Mouse (Mus musculus): ENCODE data around the gene Ephb1. TPM values are rescaled to one million over a fixed set of nuclear protein-coding genes. Genes with fewer than 3 reads are reported as not detected.

Ephb1 gene
- polyA plus RNA-seq, 1 experiment from 2014 or later = 38.8 TPM

DNA sequence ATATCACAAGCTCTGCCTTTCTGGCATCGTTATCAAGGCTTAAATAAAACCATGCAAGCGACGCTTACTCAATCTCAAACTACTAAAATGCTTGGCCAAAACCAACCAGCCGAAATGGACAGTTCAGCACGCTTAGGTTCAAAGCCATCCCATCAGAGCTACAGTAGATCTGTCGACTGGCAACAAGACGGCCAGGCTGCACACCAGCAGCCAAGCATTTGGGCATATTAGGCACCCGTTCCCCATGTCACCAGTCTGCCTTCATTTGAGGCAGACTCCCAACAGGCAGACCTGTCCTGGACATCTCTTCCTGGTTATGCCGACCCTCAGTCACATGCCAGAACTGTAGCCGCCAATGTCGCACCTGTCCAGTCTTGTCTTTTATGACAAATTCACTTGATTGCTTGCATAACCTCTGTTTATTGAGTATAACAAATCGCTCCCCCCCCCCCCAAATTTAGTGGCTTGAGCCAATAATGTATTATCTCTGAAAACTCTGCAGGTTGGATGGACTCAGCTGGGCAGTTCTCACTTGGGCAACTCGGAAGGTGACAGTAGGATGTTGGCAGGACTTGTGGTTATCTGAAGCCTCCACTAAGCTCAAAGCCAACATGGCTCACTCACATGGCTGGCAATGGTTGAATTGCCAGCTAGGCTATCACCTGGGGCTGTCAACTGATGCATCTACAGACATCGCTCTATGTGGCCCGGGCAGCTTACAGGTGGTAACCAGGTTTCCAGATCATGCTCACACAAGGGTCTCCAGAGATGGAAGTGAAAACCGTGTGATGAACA is 24.0 kb downstream of the Ephb1 start:
- H3K4me1 ChIP-seq = 0 out of 2 replicates have a peak, but pooled peaks cover 5% of the 10 kb centered on the region
- whole genome bisulfite sequencing = 90% methylated on average over 16 of the region's 16 CpGs
- no peak for ATAC-seq (ENCODE audit: low FRiP score)

DNA sequence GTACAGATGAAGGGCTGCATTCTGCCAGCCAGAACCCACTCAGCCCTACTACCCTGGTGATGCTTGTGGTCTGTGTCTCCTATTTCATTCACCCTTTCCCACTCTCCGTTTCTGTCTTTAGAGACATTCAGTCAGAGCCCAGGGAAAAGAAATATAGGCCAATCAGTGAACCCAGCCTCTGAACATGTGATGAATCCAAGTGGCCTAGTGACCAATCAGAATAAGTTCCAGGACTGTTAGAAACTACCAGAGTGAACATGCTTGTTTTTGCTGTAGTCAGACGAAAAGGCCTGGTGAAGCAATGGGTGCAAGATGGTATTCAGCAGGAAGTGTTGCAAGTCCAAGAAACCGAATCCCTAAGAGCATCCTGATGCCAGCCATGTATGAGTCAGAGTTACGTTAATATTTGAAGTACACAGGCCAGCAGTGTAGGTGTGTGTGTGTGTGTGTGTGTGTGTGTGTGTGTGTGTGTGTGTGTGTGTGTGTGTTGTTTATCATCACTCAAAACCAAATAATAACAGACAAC is 26.8 kb downstream of the Ephb1 start:
- WGBS = 92% methylated on average over 4 of the region's 4 CpGs
- 0 out of 2 replicates have a peak, but pooled peaks cover 5% of the 10 kb centered on the region for H3K4me1 ChIP-seq
- ATAC-seq (ENCODE audit: low FRiP score) = no peak
- no peak overlapping the region for H3K4me3 ChIP-seq (replicated peaks)
- no peak overlapping the region for H3K9ac ChIP-seq (replicated peaks)
- no peak overlapping the region for H3K4me2 ChIP-seq
- no peaks in the 10 kb centered on the region for H3K9me3 ChIP-seq (replicated peaks)
- no peaks in the 10 kb centered on the region for H3K36me3 ChIP-seq
- no peak overlapping the region for H3K27ac ChIP-seq (replicated peaks)
- H3K27me3 ChIP-seq (replicated peaks) = no peaks in the 10 kb centered on the region

More for the DNA sequence above, 24.0 kb downstream of the Ephb1 start:
- Histone ChIP-seq H3K27me3 (replicated peaks) (no peaks in the 10 kb centered on the region), H3K9me3 (replicated peaks) (no peaks in the 10 kb centered on the region), H3K9ac (replicated peaks) (no peak overlapping the region), H3K4me2 (no peak overlapping the region), H3K4me3 (replicated peaks) (no peak overlapping the region), H3K27ac (replicated peaks) (no peak overlapping the region), H3K36me3 (no peaks in the 10 kb centered on the region)

DNA sequence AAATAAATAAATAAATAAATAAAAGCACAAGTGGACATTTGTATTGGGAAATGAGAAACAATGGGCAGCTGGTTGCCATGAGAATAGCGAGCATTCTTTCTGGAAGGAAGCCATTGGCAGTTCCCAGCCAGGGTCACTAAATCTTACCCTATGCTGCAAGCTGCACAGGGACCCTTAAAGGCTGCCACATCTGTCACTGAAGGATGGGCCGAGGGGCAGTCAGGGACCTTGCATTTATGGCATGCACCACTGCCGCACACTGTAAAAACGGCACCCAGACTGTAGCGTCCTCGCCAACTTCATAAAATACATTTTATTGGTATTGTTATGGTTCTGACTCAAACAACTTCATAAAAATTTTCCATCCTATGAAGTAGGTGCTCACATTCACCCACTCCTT is 39.1 kb downstream of the Ephb1 start:
- WGBS = 40% methylated on average over 6 of the region's 6 CpGs
- no peak overlapping the region for H3K4me3 ChIP-seq (replicated peaks)
- no peaks in the 10 kb centered on the region for H3K36me3 ChIP-seq
- no peaks in the 10 kb centered on the region for H3K9me3 ChIP-seq (replicated peaks)
- H3K27me3 ChIP-seq (replicated peaks) = no peaks in the 10 kb centered on the region
- no peak for ATAC-seq (ENCODE audit: low FRiP score)
- no peak overlapping the region for H3K9ac ChIP-seq (replicated peaks)
- no peak overlapping the region for H3K27ac ChIP-seq (replicated peaks)
- H3K4me2 ChIP-seq = no peak overlapping the region
- peaks cover 17% of the 10 kb centered on the region for H3K4me1 ChIP-seq

DNA sequence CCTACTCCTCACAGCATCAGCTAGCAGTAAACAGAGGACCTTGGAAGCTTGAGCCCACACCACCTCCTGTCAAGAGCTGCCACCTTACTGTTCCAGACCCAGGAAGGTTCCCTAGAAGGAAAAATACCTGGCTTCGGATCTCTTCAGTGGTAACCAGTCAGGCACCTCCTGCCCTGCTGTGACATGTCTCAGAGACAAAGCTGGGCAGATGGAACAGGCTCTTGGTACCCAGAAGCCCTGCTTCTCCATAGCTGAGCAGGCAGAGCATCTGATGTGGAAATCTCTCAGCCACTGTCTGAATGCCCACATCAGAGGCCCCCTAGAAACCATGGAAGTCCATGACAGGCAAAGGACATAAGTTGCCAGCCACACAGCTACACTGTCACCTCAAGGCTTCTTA is 39.7 kb downstream of the Ephb1 start:
- Histone ChIP-seq H3K9me3 (replicated peaks) (no peaks in the 10 kb centered on the region), H3K27me3 (replicated peaks) (no peaks in the 10 kb centered on the region), H3K4me2 (no peak overlapping the region), H3K36me3 (no peaks in the 10 kb centered on the region), H3K4me1 (peaks cover 22% of the 10 kb centered on the region), H3K4me3 (replicated peaks) (no peak overlapping the region), H3K9ac (replicated peaks) (no peak overlapping the region), H3K27ac (replicated peaks) (no peak overlapping the region)
- ATAC-seq (ENCODE audit: low FRiP score) = no peak
- WGBS = 87% methylated on average over 1 of the region's 1 CpGs

DNA sequence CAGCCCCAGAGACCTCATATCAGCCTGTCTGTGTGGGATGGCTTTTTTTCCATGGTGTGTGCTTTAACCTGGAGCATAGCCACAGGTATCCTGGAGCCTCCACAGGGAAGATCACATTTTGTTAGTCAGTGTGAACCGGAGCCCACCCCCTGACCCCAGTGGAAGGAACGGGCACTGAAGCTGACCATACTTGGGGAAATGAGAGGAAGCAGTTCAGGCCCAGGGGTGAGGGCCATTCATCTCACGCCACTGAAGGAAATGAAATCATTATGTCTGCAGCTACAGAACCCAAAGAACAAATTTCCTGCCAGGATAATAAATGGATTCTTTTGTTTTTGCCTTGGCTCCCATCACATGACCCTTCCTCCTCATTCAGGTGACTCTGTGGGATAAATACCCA is 44.1 kb downstream of the Ephb1 start:
- no peak for ATAC-seq (ENCODE audit: low FRiP score)
- Histone ChIP-seq H3K4me3 (replicated peaks) (no peak overlapping the region), H3K9me3 (replicated peaks) (no peaks in the 10 kb centered on the region), H3K36me3 (no peaks in the 10 kb centered on the region), H3K27me3 (replicated peaks) (no peaks in the 10 kb centered on the region), H3K9ac (replicated peaks) (no peak overlapping the region), H3K27ac (replicated peaks) (no peak overlapping the region), H3K4me2 (no peak overlapping the region), H3K4me1 (peaks cover 43% of the 10 kb centered on the region)
- 29% methylated on average over 3 of the region's 3 CpGs for WGBS

DNA sequence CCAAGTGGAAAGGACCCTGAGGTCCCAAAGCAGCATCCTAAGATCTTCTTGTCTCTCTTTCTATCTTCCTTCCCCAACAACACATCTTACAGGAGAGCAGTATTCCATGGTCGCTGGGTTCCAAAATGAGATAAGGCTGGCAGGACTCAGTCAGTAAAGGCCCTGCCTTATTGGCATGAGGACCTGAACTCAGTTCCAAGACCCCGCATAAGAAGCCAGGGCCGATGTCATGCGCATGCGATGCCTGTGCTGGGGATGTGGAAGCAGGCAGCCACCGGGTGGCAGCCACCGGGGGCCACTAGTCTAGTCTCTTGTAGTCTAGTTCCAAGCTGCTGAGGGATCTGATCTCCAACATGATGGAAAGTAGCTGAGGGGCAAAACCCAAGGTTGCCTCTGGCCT is 45.2 kb downstream of the Ephb1 start:
- Histone ChIP-seq H3K36me3 (no peaks in the 10 kb centered on the region), H3K4me3 (replicated peaks) (no peak overlapping the region), H3K27ac (replicated peaks) (no peak overlapping the region), H3K4me2 (no peak overlapping the region), H3K27me3 (replicated peaks) (no peaks in the 10 kb centered on the region), H3K9ac (replicated peaks) (no peak overlapping the region), H3K9me3 (replicated peaks) (no peaks in the 10 kb centered on the region), H3K4me1 (peaks cover 43% of the 10 kb centered on the region)
- 89% methylated on average over 7 of the region's 7 CpGs for WGBS
- no peak for ATAC-seq (ENCODE audit: low FRiP score)

DNA sequence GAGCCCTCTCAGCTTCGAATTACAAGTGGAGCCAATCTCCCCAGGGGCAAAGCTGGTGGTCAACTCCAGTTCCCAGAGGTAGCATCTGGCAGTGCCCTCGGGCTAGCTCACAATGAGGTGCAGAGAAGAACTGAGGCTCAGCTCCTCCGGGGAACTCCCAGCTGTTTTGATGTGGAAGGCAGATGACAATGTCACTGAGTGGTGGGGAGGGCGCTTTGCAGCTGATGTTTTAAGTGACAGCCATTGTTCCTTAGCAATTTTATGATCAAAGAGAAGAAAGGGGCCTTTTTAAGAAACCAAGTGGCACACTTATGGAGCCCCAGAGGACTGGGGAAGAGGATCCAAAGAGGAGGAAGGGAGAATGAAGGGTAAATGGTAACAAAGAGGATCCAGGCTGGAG is 46.8 kb downstream of the Ephb1 start:
- Histone ChIP-seq H3K27me3 (replicated peaks) (no peaks in the 10 kb centered on the region), H3K9me3 (replicated peaks) (no peaks in the 10 kb centered on the region), H3K36me3 (no peaks in the 10 kb centered on the region), H3K4me2 (no peak overlapping the region), H3K4me1 (peaks cover 50% of the 10 kb centered on the region), H3K4me3 (replicated peaks) (no peak overlapping the region), H3K27ac (replicated peaks) (no peak overlapping the region), H3K9ac (replicated peaks) (no peak overlapping the region)
- WGBS = 15% methylated on average over 4 of the region's 4 CpGs
- ATAC-seq (ENCODE audit: low FRiP score) = no peak

DNA sequence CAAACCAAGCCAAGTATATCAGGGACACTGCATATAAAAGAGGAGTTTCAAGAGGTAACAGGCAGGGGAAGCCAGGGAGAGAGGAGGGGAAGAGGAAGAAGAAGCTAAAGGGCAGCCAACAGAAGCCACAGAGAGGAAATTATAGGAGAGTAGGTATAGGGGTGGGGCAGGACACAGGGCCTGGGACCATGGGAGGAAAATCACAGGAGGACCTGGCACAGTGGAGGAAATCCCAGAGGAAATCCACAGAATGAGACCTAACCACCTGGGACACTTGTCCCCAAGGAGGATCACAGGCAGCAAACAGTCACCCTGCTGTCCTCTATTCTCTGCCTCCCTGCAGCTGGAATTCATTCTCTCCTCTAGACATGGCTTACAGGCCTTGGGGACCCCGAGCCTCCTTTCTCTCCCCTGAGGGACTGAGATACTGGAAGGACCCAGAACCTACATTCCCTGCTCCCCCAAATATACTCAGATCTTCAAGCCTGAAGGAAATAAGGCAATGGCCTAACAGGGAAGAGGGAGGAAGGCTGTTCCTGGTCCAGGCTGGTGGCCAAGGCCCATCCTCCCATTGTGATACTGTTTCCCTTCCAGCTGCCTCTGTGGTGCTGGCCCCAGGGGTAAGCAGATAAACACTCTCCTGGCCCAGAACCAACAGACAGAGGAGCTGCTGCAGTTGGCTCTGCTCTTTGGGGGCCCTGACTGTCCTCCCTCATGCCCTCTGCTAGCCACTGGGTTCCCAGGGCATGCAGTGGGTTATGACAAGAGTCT is 47.7 kb downstream of the Ephb1 start:
- H3K27ac ChIP-seq (replicated peaks) = no peak overlapping the region
- peaks cover 50% of the 10 kb centered on the region for H3K4me1 ChIP-seq

DNA sequence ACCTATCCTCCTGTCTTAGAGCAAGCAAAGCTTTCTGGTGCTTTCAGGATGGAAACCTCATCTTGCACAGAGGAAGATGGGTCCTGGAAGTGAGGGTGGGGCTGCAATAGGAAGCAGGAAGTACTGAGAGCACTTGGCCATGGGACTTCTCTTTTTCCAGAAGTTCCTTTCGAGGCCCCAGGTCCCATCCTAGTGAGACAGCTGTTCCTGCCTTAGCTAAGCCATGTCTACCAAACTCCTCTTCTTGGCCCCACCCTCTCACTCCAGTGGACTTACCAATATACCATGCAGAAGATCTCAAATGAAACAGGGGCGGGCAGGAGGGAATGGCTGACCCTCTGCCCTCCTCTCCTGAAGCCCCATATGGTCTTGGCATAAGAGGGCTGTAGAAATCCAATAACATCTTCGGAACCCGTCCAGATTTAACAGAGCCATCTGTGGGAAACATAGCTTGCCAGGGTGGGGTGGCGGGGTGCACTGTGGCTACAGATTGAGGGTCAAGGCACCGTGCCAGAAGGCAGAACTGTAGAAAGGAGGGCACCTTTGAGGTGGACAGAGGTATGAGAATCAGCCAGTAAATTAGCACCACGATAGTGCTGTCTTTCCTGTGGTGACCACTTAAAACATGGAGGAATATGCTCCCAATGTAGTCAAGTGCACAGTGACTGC is 48.9 kb downstream of the Ephb1 start:
- H3K27me3 ChIP-seq (replicated peaks) = no peaks in the 10 kb centered on the region
- H3K9me3 ChIP-seq (replicated peaks) = no peaks in the 10 kb centered on the region
- no peak overlapping the region for H3K4me3 ChIP-seq (replicated peaks)
- H3K27ac ChIP-seq (replicated peaks) = no peak overlapping the region
- H3K4me1 ChIP-seq = peaks cover 43% of the 10 kb centered on the region
- 85% methylated on average over 7 of the region's 7 CpGs for WGBS
- H3K4me2 ChIP-seq = no peak overlapping the region
- no peak for ATAC-seq (ENCODE audit: low FRiP score)
- H3K36me3 ChIP-seq = no peaks in the 10 kb centered on the region
- no peak overlapping the region for H3K9ac ChIP-seq (replicated peaks)

More for the DNA sequence above, 47.7 kb downstream of the Ephb1 start:
- Histone ChIP-seq H3K4me2 (no peak overlapping the region), H3K4me3 (replicated peaks) (no peak overlapping the region), H3K27me3 (replicated peaks) (no peaks in the 10 kb centered on the region), H3K9me3 (replicated peaks) (no peaks in the 10 kb centered on the region), H3K9ac (replicated peaks) (no peak overlapping the region), H3K36me3 (no peaks in the 10 kb centered on the region)
- WGBS = 82% methylated on average over 1 of the region's 1 CpGs
- ATAC-seq (ENCODE audit: low FRiP score) = no peak

DNA sequence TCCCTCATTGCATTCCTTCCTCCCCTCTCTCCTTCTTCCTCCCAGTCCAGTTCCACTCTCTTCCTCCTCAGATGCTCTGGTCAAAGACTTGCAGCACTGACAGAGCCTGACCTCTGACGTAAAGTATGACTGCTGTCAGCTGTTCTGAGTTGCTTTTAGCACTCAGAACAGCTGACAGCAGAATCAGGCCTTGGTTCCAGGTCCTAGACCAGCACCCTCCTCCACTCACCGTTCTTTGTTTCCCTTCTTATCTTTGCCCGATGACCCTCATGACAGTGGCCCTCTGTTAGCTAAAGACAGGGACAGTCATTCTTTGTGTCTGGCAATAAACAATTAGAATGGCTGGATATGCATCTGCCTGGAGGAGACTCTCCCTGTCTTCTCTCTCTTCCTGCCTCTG is 49.7 kb downstream of the Ephb1 start:
- no peak overlapping the region for H3K9ac ChIP-seq (replicated peaks)
- H3K4me2 ChIP-seq = no peak overlapping the region
- no peak for ATAC-seq (ENCODE audit: low FRiP score)
- no peak overlapping the region for H3K4me3 ChIP-seq (replicated peaks)
- WGBS = 34% methylated on average over 3 of the region's 3 CpGs
- H3K36me3 ChIP-seq = no peaks in the 10 kb centered on the region
- H3K27ac ChIP-seq (replicated peaks) = no peak overlapping the region
- H3K9me3 ChIP-seq (replicated peaks) = no peaks in the 10 kb centered on the region
- H3K27me3 ChIP-seq (replicated peaks) = no peaks in the 10 kb centered on the region
- peaks cover 36% of the 10 kb centered on the region for H3K4me1 ChIP-seq

DNA sequence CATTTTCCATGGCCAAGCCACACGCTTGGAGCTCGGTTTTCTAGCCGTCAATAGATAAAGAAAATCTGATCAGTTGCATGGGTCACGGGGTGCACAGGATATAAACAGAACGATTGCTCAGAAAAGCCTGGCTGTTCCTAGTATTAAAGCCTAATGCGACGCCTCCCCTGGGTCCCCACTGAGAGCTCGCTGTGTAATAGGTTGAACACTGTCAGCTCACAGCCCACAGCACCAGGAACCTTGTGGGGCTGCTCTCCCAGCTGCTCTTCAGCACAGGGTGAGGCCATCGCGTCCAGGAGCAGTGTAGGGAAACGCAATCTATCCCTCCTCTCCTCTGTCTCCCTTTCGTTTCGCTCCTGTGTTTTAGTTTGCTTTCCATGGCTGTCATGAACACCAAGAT is 50.6 kb downstream of the Ephb1 start:
- Histone ChIP-seq H3K9me3 (replicated peaks) (no peaks in the 10 kb centered on the region), H3K36me3 (no peaks in the 10 kb centered on the region), H3K4me1 (peaks cover 38% of the 10 kb centered on the region), H3K27ac (replicated peaks) (no peak overlapping the region), H3K4me3 (replicated peaks) (no peak overlapping the region), H3K27me3 (replicated peaks) (no peaks in the 10 kb centered on the region), H3K4me2 (peak overlapping the region; percentile 35), H3K9ac (replicated peaks) (no peak overlapping the region)
- ATAC-seq (ENCODE audit: low FRiP score) = no peak
- 32% methylated on average over 13 of the region's 13 CpGs for WGBS
